14 mouse cellular contexts compared by ENCODE assay signal in the genomic region with DNA sequence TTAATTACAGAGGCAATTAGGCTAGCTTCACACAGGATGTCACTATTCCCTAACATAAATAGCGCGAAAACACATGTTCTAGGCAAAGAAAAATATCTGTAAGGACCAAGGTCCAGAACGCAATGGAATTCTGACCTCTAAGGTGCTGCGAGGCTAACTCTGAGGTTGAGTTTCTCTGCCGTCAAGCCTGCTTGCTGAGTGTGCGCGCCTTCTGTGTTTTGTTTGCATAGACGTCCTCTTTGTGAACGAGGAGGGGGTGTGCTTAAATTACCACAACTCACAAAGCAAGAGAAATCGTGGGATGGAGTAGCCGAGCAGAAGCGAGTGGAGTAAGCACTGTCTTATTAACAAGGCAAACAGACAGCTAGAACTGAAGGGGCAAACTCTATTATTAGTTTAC.
A peak's percentile ranks its signal among the peaks of the same experiment; 100 is the strongest.
DNase-seq lines count a peak whose midpoint lies in the region; ATAC-seq and TF ChIP-seq lines count a peak whose summit lies in the region.
"Had no signal": no experiment of that assay in that cellular context is flagged by ENCODE, and none has a peak within 500 bp of the region (broad histone marks: within the 10 kb centered on the region; RNA-seq: fewer than 3 reads in every experiment).

No protein-coding gene starts in this region.

- 19% methylated on average over 12 of the region's 12 CpGs for WGBS in kidney, postnatal 0 days
- whole genome bisulfite sequencing in intestine, embryonic 15.5 days, result 34% methylated on average over 12 of the region's 12 CpGs

- ATAC-seq in kidney, postnatal 0 days (replicated peaks; ENCODE audit: low FRiP score, low read depth), result no peak
- ATAC-seq in intestine, embryonic 15.5 days, result peak; percentile 69

- H3K4me3 ChIP-seq in kidney, postnatal 0 days (replicated peaks; ENCODE audit: low read depth, low read length), result no peak overlapping the region
- no peak overlapping the region for H3K4me3 ChIP-seq in intestine, embryonic 15.5 days (replicated peaks)
- H3K4me3 ChIP-seq: heart, embryonic 13.5 days; limb, embryonic 12.5 days; megakaryocyte, embryonic 14.5 days had no signal

- no peaks in the 10 kb centered on the region for H3K27me3 ChIP-seq in kidney, postnatal 0 days (ENCODE audit: insufficient read depth, low read length)
- no peaks in the 10 kb centered on the region for H3K27me3 ChIP-seq in intestine, embryonic 15.5 days (replicated peaks)
- H3K27me3 ChIP-seq: heart, embryonic 13.5 days; limb, embryonic 12.5 days; megakaryocyte, embryonic 14.5 days had no signal

- DNase-seq in kidney, postnatal 0 days (ENCODE audit: low spot score), result peak; percentile 57
- no peak for DNase-seq in kidney, postnatal 4 days
- peak; percentile 21 to 37 for DNase-seq in right cerebral cortex, adult 2 months (ENCODE audit: low spot score in 2 of 2)
- no peak for DNase-seq in right cerebral cortex, postnatal 36 days (ENCODE audit: low spot score in 2 of 2)
- DNase-seq in T-cell, adult 2 months (ENCODE audit: low spot score), result no peak
- no peak for DNase-seq in lung, postnatal 36 days
- DNase-seq: cerebellum, adult 11-12 months; gastrocnemius, postnatal 14 days; kidney, adult 2 months; right cerebral cortex, postnatal 4 days had no signal

- peak; percentile 45 for TF ChIP-seq CTCF in kidney, postnatal 0 days (IDR thresholded peaks at IDR 0.05; ENCODE audit: low read depth)

- H3K27ac ChIP-seq in kidney, postnatal 0 days, result no peak overlapping the region
- H3K27ac ChIP-seq in intestine, embryonic 15.5 days, result no peak overlapping the region
- H3K27ac ChIP-seq: heart, embryonic 13.5 days; limb, embryonic 12.5 days had no signal

- no peaks in the 10 kb centered on the region for H3K4me1 ChIP-seq in kidney, postnatal 0 days (replicated peaks; ENCODE audit: insufficient read depth, low read length)
- no peaks in the 10 kb centered on the region for H3K4me1 ChIP-seq in intestine, embryonic 15.5 days (replicated peaks)
- H3K4me1 ChIP-seq: heart, embryonic 13.5 days had no signal

- H3K4me2 ChIP-seq in kidney, postnatal 0 days (ENCODE audit: low read length), result peak overlapping the region; percentile 22; the same call in 1 of the 2 replicates
- H3K4me2 ChIP-seq in intestine, embryonic 15.5 days (replicated peaks), result no peak overlapping the region
- H3K4me2 ChIP-seq: heart, embryonic 13.5 days; limb, embryonic 12.5 days had no signal

- no peaks in the 10 kb centered on the region for H3K9me3 ChIP-seq in kidney, postnatal 0 days (replicated peaks; ENCODE audit: low read length)
- H3K9me3 ChIP-seq in intestine, embryonic 15.5 days, result no peaks in the 10 kb centered on the region
- H3K9me3 ChIP-seq: heart, embryonic 13.5 days; limb, embryonic 12.5 days had no signal

- no peaks in the 10 kb centered on the region for H3K36me3 ChIP-seq in kidney, postnatal 0 days (ENCODE audit: insufficient read depth, low read length)
- H3K36me3 ChIP-seq in intestine, embryonic 15.5 days, result no peaks in the 10 kb centered on the region
- H3K36me3 ChIP-seq: heart, embryonic 13.5 days; limb, embryonic 12.5 days had no signal

- H3K9ac ChIP-seq in kidney, postnatal 0 days (ENCODE audit: low read depth, low read length), result no peak overlapping the region
- H3K9ac ChIP-seq in intestine, embryonic 15.5 days, result no peak overlapping the region
- H3K9ac ChIP-seq: heart, embryonic 13.5 days; limb, embryonic 12.5 days had no signal

Comparison
In these comparisons a context has a peak if more than half of its experiments do, and no peak if none do; other contexts are left out.
1. DNase-seq: peak in kidney, postnatal 0 days (single experiment) and right cerebral cortex, adult 2 months (2 of 2); none in kidney, postnatal 4 days (0 of 2), right cerebral cortex, postnatal 36 days (0 of 2), T-cell, adult 2 months (single experiment) and lung, postnatal 36 days (single experiment).